Mouse (Mus musculus): ENCODE measurements around the gene Cbx7. TPM values are rescaled to one million over a fixed set of nuclear protein-coding genes. Genes with fewer than 3 reads are reported as not detected.

The Cbx7 gene
- polyA plus RNA-seq, 1 experiment from 2014 or later: 4.7 TPM

- 55% methylated on average over 2 of the region's 2 CpGs for WGBS
- Histone ChIP-seq H3K4me3 (ENCODE audit: low read length) (no peak overlapping the region), H3K36me3 (ENCODE audit: control insufficient read depth, insufficient read depth, low read length) (no peaks in the 10 kb centered on the region), H3K9me3 (ENCODE audit: control insufficient read depth, low read length) (no peaks in the 10 kb centered on the region), H3K27ac (ENCODE audit: low read depth, low read length) (no peak overlapping the region), H3K4me2 (ENCODE audit: low read length) (no peak overlapping the region), H3K4me1 (ENCODE audit: control insufficient read depth, insufficient read depth, low read depth, low read length) (peaks cover 2% of the 10 kb centered on the region; the same call in 1 of the 2 replicates), H3K27me3 (replicated peaks; ENCODE audit: control insufficient read depth, insufficient read depth, low read length) (no peaks in the 10 kb centered on the region), H3K9ac (ENCODE audit: low read depth, low read length) (no peak overlapping the region)
- ATAC-seq: no peak
Measured at GRCm38 (mm10) chr15:79873995-79874394, 96.9 kb downstream of the Cbx7 start.

- H3K4me2 ChIP-seq (ENCODE audit: low read length): no peak overlapping the region
- H3K27me3 ChIP-seq (replicated peaks; ENCODE audit: control insufficient read depth, insufficient read depth, low read length): no peaks in the 10 kb centered on the region
- no peak overlapping the region for H3K4me3 ChIP-seq (ENCODE audit: low read length)
- H3K4me1 ChIP-seq (ENCODE audit: control insufficient read depth, insufficient read depth, low read depth, low read length): no peaks in the 10 kb centered on the region
- no peak overlapping the region for H3K27ac ChIP-seq (ENCODE audit: low read depth, low read length)
- no peak overlapping the region for H3K9ac ChIP-seq (ENCODE audit: low read depth, low read length)
- 90% methylated on average over 8 of the region's 8 CpGs for WGBS
- ATAC-seq: no peak
- no peaks in the 10 kb centered on the region for H3K9me3 ChIP-seq (ENCODE audit: control insufficient read depth, low read length)
- H3K36me3 ChIP-seq (ENCODE audit: control insufficient read depth, insufficient read depth, low read length): no peaks in the 10 kb centered on the region
Measured at GRCm38 (mm10) chr15:79873545-79873944, 97.4 kb downstream of the Cbx7 start.

- H3K27me3 ChIP-seq (replicated peaks; ENCODE audit: control insufficient read depth, insufficient read depth, low read length): no peaks in the 10 kb centered on the region
- ATAC-seq: no peak
- no peaks in the 10 kb centered on the region for H3K4me1 ChIP-seq (ENCODE audit: control insufficient read depth, insufficient read depth, low read depth, low read length)
- H3K4me3 ChIP-seq (ENCODE audit: low read length): no peak overlapping the region
- no peak overlapping the region for H3K27ac ChIP-seq (ENCODE audit: low read depth, low read length)
- H3K36me3 ChIP-seq (ENCODE audit: control insufficient read depth, insufficient read depth, low read length): no peaks in the 10 kb centered on the region
- WGBS: 95% methylated on average over 3 of the region's 3 CpGs
- no peaks in the 10 kb centered on the region for H3K9me3 ChIP-seq (ENCODE audit: control insufficient read depth, low read length)
- H3K4me2 ChIP-seq (ENCODE audit: low read length): no peak overlapping the region
- H3K9ac ChIP-seq (ENCODE audit: low read depth, low read length): no peak overlapping the region
Measured at GRCm38 (mm10) chr15:79867260-79868002, 103.5 kb downstream of the Cbx7 start.

Small RNAs within 50 kb of the gene (microRNA-seq; reads per million reads assigned to microRNA genes)
- gene Mir7213: 0.83 reads per million

Other genes starting within 250 kb of the Cbx7 start
- 4.6 and 4.7 TPM in 2 replicates for gene Sun2, start 228.6 kb downstream of the Cbx7 start, polyA plus RNA-seq (2015; fragmentation: Nextera tagmentation; extraction: Ambion mirVana)
- gene Dnal4, start 193.3 kb downstream of the Cbx7 start, polyA plus RNA-seq (2015; fragmentation: Nextera tagmentation; extraction: Ambion mirVana): 61.8 and 64.9 TPM in 2 replicates
- 44.1 and 58.7 TPM in 2 replicates for gene Nptxr, start 166.4 kb downstream of the Cbx7 start, polyA plus RNA-seq (2015; fragmentation: Nextera tagmentation; extraction: Ambion mirVana)
- 0.41 and 0.67 TPM in 2 replicates for gene Npcd, start 136.9 kb downstream of the Cbx7 start, polyA plus RNA-seq (2015; fragmentation: Nextera tagmentation; extraction: Ambion mirVana)
- 65.2 and 67.2 TPM in 2 replicates for gene Cbx6, start 136.4 kb downstream of the Cbx7 start, polyA plus RNA-seq (2015; fragmentation: Nextera tagmentation; extraction: Ambion mirVana)
- gene Apobec3, start 79.5 kb downstream of the Cbx7 start, polyA plus RNA-seq (2015; fragmentation: Nextera tagmentation; extraction: Ambion mirVana): 4.5 and 5.1 TPM in 2 replicates
- 6.7 and 8.0 TPM in 2 replicates for gene Pdgfb, start 43.9 kb upstream of the Cbx7 start, polyA plus RNA-seq (2015; fragmentation: Nextera tagmentation; extraction: Ambion mirVana)
- gene Syngr1, start 120.2 kb upstream of the Cbx7 start, polyA plus RNA-seq (2015; fragmentation: Nextera tagmentation; extraction: Ambion mirVana): 78.6 and 80.3 TPM in 2 replicates
- 523 and 556 TPM in 2 replicates for gene Rpl3, start 120.7 kb upstream of the Cbx7 start, polyA plus RNA-seq (2015; fragmentation: Nextera tagmentation; extraction: Ambion mirVana)
- 37.1 and 39.9 TPM in 2 replicates for gene Tab1, start 162.0 kb upstream of the Cbx7 start, polyA plus RNA-seq (2015; fragmentation: Nextera tagmentation; extraction: Ambion mirVana)
- 15.7 and 15.8 TPM in 2 replicates for gene Mgat3, start 202.6 kb upstream of the Cbx7 start, polyA plus RNA-seq (2015; fragmentation: Nextera tagmentation; extraction: Ambion mirVana)